Mouse (Mus musculus) gastrocnemius, postnatal 10 days (tissue): ENCODE results near the gene Lin37. TPM values are rescaled to one million over a fixed set of nuclear protein-coding genes. Genes with fewer than 3 reads are reported as not detected.

ENCODE experiments used
- DNase-seq: peaks from one replicate; pipeline ENCODE4 v3.0.0; 2021; ENCODE audit warnings: mixed read lengths
- long read RNA-seq, 2 experiments: library from polyadenylated mRNA; stranded (forward); transcript quantifications; one replicate each; pipeline ENCODE4 v2.0.0; 2021
- total RNA-seq, 2 experiments: library from RNA; stranded (reverse); gene quantifications; 2 replicates each; pipeline ENCODE4 v1.2.3; 2021

Lin37 gene
- 10 to 100 TPM; 11.0 to 16.3 TPM for total RNA-seq
- long read RNA-seq, experiment 1, transcript Lin37-201 (9 exons, 998 nt) = major isoform, 6 of 9 reads
- long read RNA-seq, experiment 1, partial matches to known transcripts = 0 of 9 reads
- long read RNA-seq, experiment 1, other reads (novel, unspliced or antisense) = 2 of 9 reads
- long read RNA-seq, experiment 2, partial matches to known transcripts = 0 of 5 reads
- long read RNA-seq, experiment 2, other reads (novel, unspliced or antisense) = 2 of 5 reads

DNA sequence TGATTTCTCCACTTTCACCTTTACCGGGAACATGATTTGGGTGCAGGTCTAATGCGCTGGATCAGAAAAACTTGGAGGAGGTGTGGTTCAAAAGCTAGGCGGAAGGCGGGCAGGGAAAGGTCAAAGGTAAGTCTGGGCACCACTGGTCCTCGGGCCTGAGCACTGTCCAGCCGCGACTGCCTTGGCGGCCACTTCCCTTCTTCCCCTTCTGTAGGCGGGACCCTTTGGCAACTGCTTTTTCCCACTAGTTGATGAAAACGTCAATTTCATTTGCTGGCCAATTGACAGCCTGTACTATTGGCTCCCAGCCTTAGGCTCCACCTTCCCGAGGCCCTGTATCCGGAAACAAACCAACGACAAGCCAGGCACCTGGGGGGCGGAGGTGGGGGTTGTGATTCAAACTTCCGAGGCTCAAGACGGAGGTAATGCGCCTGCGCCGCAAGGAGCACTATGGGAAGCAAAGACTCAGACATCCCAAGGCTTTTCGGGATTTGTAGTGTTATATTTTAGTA is at the start of gene Lin37:
Gene Lin37, minus strand, starts transcription at position 396 of the 512 bp plus-strand sequence.
- peak; percentile 89 for DNase-seq

DNA sequence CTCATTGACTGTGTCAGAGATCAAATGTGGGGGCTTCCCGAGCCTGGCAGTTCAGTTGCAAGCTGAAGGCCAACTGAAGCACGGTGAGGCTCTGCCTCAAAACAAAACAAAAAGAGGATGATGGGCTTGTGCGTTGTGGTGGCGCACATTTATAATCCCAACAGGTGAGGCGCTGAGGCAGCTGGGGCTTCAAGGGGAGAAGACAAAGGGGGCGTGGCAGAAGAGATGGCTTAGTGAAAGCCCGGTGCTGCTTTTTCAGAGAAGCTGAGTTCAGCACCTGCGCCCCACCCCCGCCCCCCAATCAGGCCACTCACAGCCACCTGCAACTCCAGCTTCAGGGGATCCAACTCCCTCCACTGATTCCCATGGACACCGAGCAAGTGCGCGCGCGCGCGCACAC is 48.8 kb upstream of the Lin37 start:
- DNase-seq = no peak

DNA sequence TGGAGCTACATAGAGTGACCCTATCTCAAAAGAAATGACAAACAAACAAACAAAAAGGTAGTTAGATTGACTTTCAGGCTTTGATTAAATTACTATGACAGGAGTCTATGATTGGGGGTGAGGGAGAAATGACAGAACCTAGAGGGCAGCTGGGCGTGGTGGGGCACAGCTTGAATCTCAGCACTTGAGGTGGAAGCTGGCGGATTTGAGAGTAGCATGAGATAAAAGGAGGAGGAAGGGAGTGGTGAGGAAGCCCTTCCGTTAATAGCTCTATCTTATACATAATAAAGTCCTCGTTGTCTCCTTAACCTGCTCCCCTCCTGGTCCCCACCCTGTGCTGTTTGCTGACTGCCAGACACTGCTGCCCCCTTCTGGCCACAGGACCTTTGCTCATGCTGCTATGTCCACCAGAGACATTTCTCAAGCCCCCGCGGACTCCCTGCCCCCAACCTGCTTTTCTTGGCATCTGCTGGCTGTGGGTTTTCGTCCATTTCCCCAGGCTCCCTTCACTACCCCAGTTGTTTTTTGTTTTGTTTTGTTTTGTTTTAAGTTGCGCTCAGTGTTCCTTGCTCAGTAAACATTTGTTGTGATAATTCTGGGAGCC is 48.2 kb upstream of the Lin37 start:
- DNase-seq = peak; percentile 47

DNA sequence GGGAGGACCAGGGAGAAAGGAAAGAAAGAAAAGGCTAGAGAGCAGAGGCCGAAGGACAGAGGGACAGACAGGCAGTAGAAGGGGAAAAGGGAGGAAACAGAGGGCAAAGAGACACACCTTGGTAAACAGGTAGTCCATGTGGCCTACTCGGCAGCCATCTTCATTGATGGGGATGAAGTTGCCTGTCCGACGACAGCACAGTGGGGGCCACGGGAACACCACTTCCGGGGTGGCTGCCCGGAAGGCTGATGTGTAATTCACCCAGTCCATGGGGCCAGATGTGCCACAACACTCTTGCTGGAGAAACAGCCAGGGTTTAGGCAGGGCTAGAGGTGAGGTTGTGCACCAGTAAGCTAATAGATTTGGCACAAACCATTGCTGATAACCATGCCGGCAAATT is 45.3 kb upstream of the Lin37 start:
- DNase-seq = no peak

DNA sequence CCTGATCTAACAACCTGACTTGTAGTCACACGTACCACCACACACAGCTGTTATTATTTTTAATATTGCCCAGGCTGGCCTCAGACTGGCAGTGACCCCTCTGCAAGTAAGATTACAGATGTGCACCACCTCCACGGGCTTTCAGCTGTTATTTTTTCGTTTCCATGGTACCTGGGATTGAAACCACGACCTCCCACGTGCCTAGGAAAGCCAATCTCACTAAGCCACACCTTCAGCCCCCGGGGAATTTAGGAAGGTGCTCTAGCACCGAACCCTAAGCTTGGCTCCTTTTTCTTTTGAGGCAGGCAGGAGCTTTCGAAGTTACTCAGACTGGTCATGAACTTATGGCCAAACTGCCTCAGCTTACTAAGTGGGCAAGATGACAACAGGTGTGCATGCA is 44.8 kb upstream of the Lin37 start:
- DNase-seq = no peak

DNA sequence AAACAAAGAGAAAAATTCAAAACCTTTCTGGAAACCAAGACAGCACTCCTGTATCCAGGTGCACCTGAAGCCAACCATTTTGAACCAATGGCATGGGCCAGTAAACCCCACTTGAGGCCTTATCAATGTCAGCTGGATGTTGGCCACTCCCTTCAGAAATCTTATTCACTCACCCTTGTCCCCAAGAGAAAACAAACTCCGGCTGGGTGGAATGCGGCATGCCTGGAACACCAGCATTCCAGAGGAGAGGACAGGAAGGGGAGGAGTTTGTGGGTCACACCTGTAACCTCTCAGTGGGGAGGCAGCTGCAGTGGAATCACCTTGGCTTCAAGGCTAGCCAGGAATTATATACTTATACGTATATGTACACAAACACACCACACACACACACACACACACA is 42.9 kb upstream of the Lin37 start:
- no peak for DNase-seq

DNA sequence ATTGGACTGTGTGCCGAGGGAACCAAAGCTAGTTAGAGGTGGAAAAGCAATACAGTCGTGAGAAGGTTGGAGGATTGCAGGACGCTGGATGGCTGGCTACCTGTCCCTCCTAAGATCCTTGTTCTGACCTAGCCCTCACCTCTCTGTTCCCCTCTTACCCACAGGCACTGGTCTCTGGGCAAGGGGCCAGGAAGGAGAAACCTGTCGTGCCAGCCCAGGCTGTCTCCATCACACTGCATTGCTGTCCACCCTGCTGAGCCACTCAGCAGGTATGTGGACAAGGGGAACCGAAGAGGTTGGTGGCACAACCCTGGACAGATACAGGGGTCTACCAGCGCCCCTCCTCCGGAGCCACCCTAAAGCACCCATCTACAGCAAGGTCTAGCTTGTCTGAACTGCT is 41.0 kb upstream of the Lin37 start:
- no peak for DNase-seq

DNA sequence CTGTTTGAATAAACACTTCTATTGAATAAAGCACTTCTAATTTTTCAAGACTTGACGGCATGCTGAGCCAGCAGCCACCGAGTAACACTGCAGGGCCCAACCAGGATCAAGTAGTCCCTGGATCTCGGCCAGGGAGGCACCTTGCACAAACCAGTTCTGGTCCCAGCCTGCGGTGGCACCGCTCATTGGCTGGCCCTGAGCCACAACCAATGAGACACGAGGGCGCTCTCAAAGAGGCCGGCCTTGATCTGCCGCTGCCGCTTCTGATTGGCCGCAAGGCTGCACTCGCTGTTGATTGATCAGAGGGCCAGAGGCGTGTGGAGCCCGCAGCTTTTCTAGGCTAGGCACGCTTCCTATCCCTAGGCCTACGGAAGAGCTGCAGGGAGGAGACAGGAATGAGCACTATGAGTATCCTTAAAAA is 40.3 kb upstream of the Lin37 start:
- peak; percentile 85 for DNase-seq

DNA sequence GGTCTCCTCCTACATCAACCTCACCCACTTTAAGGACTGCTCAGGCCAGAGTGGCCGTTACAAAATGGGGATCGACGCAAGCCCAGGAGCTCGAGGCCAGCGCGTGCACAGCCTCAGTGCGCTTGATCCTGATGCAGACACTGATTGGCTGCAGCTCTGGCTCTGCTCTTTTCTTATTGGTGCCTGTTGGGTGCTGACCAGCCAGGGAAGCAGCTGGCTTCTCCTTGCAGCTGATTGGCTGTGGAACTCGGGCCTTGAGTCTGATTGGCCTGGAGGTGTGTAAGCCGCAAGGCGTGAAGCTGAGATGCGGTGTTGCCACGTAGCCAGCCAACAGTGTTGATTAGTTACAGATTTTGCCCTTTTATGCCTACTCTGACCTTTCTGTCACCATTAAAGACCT is 39.1 kb upstream of the Lin37 start, which contains the start of gene Zbtb32:
Gene Zbtb32, minus strand, starts transcription at position 124 of the 400 bp plus-strand sequence.
- no peak for DNase-seq

DNA sequence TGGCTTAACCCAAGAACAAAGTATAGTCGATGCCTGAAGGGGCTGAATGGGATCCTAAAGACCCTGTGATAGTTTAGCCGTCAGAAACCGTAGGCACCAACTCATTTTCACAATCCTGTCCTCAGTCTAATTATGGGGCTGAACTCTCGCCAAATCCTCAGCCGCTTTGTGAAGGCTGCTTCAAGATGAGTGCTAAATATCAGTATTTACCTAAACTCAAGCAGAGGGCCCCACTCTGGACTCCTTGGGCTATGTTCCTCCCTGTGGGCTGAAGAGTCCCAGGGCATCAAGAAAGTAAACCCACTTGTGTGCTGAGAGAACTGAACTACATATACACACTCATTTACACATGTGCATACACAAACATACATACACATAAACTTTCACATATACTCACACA is 37.2 kb upstream of the Lin37 start:
- DNase-seq = no peak

DNA sequence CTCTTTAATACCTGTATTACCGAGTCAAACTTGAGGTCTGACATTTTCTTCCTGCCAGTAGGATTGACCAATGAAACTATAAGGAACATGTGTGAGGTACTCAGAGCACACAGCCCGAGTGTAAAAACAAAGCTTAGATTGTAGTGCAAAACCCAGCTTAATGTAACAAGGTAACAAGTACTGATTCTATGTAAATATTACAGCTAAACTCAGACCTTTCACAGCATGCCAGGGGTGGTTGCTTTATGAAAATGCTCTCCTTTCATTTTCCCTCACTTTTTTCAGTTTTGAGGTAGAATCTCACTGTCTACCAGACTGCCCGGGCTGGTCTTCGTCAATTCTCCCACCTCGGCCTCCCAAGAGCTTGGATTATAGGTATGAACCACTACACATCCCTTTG is 36.5 kb upstream of the Lin37 start:
- no peak for DNase-seq

DNA sequence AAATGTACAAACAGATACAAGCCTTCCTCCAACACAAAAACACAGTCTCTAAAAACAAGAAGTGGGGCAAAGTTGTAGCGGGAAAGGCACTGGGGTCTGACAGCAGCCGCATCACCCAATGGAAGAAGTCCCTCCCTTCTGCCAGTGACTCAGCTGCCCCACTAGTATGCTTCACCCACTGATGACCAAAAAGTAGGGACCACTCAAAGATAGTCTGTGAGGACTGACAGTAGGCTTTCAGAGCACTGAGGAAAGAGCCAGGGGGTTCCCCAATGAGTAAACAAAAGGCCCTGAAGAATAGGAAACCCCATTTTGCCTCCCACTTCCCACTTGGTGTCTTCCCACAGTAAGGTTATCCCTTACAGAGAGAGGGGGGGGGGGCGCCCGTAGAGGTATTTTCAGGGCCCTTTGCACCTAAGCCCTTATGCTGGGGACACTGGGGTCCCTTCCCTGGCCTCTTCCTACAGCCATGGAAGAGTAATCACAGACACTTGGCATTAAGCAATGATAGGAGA is 34.9 kb upstream of the Lin37 start:
- DNase-seq = no peak

DNA sequence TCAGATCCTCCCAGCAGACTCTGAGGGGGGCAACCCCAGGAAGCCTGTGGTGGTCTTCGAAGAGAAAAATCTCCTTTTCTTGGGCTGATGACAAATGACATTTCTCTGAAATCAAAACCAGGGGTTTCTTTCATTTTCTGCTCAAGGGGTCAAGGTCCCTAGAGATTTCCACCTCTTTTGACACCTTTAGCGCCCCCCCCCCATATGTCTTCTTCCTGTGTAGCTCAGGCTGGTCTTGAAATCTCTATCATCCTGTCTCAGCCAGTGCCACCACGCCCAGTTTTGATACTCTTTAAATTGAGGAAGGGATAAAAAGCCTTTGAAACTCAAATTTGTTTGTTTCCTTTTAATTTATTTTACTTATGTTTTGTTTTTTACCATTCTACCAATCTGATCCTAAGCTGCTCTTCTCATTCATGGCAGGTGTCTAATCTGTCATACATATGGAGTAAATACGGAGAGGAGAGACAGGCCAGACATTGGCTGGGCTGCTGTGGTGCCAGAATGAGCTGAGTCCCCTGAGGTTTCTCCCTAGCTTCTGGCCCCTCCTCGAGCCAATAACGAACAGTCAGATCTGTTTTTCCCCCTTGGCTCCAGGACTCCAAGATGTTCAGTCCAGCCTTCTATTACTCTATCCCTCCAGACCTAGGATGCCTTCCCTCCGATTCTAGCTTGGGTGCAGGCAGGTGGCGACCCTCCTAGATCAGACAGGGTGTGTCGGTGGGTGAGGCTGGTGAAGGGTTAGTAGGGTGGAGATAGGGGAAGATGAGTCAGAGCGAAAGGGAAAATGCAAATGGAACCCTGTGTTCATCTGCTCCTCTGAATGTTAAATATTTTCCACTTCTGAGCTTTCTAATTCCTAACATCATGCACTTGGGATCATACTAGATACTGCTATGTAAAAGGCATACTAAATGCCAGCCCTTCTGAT is 34.2 kb upstream of the Lin37 start:
- DNase-seq = no peak

DNA sequence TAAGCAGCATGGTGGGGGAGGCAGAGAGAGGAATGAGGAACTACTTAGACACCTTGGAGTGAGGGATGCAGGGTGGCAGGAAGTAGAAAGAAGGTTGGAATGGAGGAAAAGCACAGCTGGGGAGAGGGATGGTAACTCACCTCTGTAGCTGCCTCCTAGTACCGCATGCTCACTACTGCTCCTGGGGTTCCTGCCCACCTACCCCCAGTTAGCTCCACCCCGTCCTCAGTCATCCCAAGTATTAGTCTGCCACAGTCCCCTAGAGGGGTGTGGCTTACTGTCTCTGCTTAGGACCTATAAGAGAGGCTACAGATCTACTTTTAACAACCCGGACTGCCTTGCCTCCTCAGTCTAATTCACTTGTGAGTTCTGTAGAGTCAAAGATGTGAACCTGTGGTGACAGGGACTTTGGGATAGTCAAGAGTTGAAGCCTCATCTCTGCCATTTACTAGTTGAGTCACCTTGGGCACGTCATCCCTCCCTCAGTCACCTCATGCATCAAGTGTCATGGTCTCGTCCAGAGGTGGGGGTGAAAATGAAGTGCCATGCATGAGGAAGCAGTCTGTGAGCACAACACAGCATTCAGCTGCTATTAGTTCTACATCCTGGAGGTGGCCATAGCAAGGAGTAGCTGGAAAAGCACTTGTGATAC is 33.3 kb upstream of the Lin37 start:
- no peak for DNase-seq

DNA sequence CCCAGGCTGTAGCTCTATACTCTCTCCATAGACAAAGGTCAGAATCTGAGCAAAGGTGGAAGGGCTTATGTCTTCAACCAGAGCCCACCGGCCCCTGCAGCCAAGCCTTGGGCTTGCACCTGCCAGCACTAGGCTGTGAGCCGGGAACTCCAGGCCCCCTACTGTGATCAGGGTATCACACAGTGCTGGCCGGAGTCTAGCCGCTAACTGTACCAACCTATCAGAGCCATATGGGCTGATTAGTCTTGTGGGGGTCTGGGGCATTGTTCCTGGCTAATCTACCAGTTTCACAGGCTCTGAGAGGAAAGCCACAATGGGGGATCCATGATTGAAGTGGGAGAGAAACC is 31.9 kb upstream of the Lin37 start:
- DNase-seq = no peak

DNA sequence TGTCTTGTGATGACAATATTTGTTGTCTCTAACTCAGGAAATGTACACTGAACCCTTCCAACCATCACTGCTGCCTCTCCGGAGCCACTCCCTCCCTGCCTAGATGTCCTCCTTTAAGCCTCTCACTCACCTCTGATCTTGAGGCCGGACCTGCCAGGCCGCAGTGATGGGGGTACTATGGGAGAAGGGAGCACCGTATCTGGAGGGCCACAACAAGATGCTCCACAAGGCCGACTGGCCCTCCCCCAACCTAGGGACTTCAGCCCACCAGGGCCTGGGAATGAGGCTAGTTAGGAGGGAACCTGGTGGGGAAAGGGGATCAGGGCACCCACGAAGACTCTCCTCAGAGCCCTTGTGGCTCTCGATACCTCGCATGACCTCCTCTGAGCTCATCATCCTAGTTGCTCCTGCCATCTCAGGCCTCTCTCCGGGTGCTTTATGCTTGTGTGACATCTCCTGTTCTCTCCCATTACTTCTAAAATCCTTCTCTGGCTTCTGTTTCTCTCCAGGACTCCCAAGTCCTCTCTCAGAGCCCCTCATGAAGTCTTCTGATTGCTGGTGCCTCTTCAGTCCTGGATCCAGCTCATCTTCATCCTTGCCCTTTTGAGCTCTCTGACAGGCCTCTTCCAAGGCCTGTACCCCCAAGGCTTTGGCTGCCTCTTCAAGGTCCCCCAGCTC is 31.4 kb upstream of the Lin37 start:
- no peak for DNase-seq

DNA sequence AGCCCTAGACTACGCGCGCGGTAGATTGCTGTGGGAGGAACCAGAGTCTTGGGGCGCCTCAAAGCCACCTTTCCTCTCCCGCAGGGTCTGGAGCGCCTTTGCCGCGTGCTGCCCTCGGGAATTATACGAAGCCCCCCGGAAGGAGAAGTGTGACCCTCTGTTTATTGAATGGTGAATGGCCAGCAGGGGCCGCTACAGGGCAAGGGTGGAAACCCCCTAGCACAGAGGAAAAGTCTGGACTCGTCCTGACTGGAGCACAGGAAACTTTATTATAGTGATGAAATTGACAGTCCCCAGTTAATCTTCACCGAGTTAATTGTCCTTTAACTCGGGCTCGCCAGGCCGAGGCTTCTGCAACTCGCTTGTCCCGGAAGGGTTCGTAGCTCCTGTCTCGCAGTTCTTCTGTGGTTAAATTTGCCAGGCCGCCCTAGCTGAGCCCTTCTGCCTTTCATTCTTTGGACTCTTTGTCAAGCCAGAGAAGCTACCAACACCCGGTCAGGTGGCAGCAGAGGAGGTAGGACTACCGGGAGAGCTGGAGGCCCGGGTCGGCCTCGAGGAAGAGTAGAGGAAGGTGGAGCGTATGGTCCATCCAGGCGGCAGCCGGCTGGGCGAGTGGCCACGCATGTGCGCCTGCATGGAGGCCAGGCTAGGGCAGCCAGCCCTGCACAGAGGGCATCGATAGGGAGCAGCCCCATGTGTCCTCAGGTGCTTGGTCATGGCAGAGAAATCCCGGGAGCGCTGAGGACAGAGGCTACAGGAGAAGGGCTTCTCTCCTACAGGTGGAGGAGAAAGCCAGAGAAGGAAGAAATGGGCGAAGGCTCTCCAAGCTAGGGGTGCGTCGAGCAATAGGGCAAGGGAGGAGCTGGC is 30.0 kb upstream of the Lin37 start:
- peak; percentile 90 for DNase-seq

DNA sequence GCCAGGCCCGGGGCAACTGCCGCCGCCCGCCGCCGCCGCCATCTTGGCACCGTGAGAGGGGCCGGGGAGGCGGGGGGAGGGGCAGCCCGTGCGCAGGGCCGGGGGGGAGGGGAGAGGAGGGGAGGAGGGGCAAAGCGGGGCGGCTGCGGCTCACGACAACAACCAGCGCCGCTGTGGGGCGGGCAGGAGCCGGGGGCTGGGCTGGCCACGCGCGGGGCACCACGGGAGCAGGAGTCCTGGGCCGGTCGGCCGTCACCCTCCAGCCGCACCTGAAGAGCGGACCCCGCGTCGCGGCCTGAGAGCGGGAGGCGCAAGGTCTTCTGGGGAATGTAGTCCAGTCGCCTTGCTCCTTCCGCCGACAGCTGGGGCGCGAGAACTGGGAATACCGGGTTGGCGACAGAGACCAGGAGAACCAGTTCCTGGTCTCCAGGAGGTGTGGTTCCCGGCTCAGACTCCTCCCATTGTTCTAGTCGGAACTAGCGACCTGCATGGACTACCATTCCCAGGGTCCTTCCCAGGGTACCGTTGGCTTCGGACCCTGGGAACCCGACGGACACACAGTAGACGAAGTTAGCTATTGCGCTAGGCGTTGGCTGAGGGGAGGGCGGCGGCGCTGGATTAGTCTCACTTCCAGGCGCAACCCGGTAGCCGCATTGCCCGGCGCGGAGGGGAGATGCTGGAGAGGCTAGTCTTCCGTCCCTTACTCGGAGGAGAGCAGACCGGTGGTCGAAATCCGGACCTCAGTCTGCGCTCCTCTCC is 29.2 kb upstream of the Lin37 start, which contains the start of gene Kmt2b:
Gene Kmt2b, minus strand, starts transcription at position 51 of the 759 bp plus-strand sequence.
- peak; percentile 92 for DNase-seq

DNA sequence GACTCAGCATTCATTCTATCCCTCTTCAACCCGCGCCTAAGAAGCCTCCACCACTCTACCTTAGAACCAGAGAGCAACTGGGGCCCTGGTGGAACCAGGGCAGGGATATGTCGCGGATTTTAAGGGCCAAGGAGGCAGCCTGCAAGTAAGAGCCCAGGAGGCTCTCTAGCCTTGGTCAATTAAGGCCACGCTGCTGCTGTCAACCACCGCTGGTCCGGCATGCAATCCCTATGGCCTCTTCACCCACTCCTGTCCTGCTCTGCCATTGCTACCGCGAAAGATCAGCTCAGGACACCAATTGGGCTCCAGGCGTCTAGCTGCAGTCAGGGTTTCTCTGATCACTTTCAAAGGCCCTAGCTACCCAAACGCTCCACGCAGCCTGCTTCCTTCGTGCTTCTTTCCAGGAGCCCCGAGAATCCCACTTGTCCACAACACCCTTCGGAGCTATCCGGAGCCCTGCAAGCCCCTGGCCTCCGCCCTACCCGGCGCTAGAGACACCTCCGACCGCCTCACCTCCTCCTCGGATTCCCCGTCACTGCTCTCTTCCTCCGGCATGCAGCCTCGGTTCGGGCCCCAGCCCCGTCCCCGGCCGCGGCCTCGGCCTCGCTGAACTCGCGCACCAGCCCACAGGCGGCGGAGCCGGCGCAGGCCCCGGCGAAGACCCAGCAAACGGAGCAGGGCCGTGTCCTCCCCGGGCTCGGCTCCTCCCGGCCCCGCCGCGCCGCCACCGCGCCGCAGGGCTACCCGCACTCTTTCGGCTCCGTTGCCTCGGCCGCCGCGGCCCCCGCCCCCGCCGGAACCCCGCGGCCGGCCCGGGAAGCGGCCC is 28.4 kb upstream of the Lin37 start:
- DNase-seq = no peak
